Mouse (Mus musculus): Measurements from ENCODE around the gene Ppm1l. TPM values are rescaled to one million over a fixed set of nuclear protein-coding genes. Genes with fewer than 3 reads are reported as not detected.
"Not testable (repeated sequence)": the region's sequence is repeated elsewhere in the genome, so short reads cannot be mapped to it uniquely, and the experiment has no call there.

Ppm1l gene
- total RNA-seq, 2 experiments from 2014 or later: 83.4 to 87.6 TPM

DNA sequence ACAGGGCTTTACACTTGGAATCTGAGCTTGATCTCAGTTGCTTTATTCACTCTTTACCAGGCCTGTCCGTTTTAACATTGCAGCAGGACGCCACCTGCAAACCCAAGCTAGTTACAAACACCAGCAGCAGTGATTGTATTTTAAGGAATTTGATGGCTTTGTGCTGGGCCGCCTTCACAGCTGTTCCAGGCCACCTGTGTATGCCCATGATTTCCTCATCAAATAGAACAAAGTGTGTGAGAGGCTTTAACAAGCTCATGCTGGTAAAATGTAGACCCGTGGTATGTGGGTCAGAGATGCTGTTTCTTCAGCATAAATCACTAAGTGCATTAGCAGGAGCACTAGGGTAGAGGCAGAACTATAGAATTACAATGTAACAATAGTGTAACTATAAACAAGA lies 106.7 kb downstream of the Ppm1l start:
- no peak for TF ChIP-seq CTCF (IDR thresholded peaks at IDR 0.05)
- intact Hi-C loops (cut with DNase I): no loop called here
- no peak overlapping the region for H3K4me3 ChIP-seq

DNA sequence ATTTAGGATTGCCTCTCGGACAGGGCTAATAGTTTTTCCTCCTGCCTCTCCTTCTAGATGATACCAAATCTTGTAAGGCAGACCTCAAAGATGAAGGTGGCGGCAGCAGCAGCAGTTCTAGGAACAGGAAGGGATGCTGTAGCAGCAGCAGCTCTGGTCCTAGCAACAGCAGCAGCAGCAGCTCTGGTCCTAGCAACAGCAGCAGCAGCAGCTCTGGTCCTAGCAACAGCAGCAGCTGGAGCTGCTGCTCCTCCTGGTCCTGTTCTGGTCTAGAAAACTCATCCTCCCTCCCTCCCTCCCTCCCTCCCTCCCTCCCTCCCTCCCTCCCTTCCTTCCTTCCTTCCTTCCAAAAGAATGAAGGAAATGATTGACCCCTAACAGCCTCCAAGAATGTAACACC lies 108.1 kb downstream of the Ppm1l start:
- H3K27ac ChIP-seq; intact Hi-C loops (cut with DNase I); H3K4me3 ChIP-seq; DNase-seq (ENCODE audit: extremely low spot score in 1 of 2, low spot score in 2 of 2): not testable (repeated sequence)

More for the DNA sequence above, 106.7 kb downstream of the Ppm1l start:
- H3K27ac ChIP-seq: no peak overlapping the region
- DNase-seq (ENCODE audit: extremely low spot score in 1 of 2, low spot score in 2 of 2): no peak

DNA sequence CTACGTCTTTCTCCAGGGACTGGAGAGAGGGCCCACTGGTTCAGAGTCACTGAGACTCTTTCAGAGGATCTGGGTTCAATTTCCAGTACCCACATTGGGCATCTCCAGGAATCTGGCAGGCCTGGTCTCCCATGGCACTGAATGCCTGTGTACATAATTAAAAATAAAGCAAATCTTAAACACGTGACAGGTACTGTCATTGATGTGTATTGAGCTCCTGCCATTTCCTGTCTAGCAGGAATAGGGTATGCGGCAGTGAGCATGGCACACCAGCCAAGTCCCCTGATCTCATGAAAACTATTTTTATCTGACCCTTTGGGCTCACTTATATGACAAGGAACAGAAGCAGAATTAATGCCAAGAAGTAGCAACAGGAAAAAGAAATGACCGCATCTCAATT lies 110.6 kb downstream of the Ppm1l start:
- no peak overlapping the region for H3K27ac ChIP-seq
- H3K4me3 ChIP-seq: no peak overlapping the region
- intact Hi-C loops (cut with DNase I): no loop called here
- DNase-seq (ENCODE audit: extremely low spot score in 1 of 2, low spot score in 2 of 2): no peak
- TF ChIP-seq CTCF (IDR thresholded peaks at IDR 0.05): no peak

DNA sequence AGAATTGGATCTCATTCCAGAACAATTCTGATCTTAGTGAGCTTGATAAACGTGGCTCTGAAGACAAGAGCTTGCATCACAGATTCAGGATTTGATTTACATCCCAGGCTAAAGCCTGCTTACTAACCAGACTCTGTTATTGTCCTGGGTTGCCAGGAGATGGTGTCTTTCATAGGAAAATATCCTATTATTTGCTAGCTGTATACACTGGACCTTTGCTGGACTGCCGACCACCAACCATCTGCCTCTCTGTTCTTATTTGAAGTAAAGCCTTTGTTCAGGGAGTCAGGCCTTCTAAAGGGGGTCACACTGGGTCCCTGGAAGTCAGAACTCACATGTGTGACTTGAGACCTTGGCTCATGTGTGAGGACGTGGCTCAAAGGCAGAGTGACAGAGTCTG lies 111.6 kb downstream of the Ppm1l start:
- no peak for TF ChIP-seq CTCF (IDR thresholded peaks at IDR 0.05)
- intact Hi-C loops (cut with DNase I): no loop called here
- DNase-seq (ENCODE audit: extremely low spot score in 1 of 2, low spot score in 2 of 2): no peak
- Histone ChIP-seq H3K27ac (no peak overlapping the region), H3K4me3 (no peak overlapping the region)

DNA sequence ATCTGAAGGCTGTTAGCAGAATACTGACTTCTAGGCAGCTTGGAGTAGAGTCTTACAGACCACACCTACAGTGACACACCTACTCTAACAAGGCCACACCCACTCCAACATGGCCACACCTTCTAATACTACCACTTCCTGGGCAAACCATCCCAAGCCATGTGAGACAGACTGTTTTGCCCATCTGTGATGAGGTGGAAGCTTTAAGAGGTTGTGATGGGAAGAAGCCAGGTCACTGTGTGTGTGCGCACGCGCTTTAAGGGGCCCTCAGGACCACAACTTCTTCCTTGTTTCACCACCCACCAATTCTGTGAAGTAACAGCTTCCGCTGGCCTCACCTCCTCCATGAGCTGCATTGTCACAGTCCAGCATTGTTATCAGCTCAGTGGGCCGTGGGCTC lies 112.7 kb downstream of the Ppm1l start:
- TF ChIP-seq CTCF (IDR thresholded peaks at IDR 0.05): no peak
- intact Hi-C loops (cut with DNase I): no loop called here

DNA sequence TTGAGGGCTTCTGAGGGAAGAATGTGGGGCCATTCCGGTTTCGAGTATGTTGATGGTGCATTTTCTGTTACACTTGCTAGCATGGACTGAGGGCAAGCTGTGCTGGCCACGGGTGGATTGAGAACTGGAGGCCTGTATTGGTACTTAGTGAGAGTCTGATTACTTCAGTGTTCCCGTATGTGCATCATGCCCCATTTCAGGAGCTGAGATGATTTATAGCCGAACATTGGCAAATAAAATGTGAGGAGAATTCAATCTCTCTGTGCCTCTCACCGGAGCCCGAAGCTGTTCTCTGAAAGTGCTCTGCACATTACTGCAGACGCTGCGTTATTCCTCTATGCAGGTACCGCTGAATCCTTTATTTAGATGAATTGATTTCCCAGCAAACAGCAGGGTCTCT lies 116.9 kb downstream of the Ppm1l start:
- no peak for DNase-seq (ENCODE audit: extremely low spot score in 1 of 2, low spot score in 2 of 2)
- Histone ChIP-seq H3K4me3 (no peak overlapping the region), H3K27ac (no peak overlapping the region)
- TF ChIP-seq CTCF (IDR thresholded peaks at IDR 0.05): no peak
- intact Hi-C loops (cut with DNase I): no loop called here

More for the DNA sequence above, 112.7 kb downstream of the Ppm1l start:
- no peak overlapping the region for H3K27ac ChIP-seq
- H3K4me3 ChIP-seq: no peak overlapping the region
- no peak for DNase-seq (ENCODE audit: extremely low spot score in 1 of 2, low spot score in 2 of 2)

DNA sequence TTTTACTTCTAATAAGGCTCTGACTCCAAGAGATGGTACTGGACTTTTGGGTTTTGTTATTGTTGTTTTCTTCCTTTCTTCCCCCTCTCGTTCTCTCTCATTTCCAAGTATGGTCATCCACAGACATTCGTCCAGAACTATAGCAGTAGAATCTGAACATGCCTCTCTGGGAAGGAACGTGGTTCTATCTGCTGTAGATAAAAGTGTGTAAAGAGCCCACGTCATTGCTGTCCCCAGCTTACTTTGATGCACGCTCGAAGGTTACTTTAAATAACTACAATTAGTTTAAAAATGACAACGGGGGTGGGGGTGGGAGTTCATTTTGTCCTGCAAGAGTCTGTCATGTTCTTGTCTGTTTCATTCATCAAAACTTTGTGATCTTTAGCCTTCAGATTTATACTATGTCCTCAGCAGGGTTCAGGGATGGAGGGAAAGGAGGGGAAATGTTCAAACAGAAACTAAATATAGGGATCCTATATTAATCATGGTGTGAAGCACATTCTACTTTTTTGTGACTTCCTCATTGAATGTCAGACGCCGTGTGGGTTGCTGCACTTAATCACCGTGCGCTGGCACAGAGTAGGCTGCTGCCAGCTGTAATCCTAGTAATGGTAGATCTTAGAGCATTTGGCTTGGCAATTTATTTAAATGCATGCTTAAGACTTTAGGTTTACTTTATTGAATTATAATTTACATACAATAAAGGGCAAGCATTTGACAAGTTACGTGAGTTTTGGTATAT lies 122.3 kb downstream of the Ppm1l start:
- H3K27ac ChIP-seq: no peak overlapping the region
- peak; percentile 39 to 46 for DNase-seq (ENCODE audit: extremely low spot score in 1 of 2, low spot score in 2 of 2)
- intact Hi-C loops (cut with DNase I): no loop called here
- H3K4me3 ChIP-seq: no peak overlapping the region
- no peak for TF ChIP-seq CTCF (IDR thresholded peaks at IDR 0.05)

DNA sequence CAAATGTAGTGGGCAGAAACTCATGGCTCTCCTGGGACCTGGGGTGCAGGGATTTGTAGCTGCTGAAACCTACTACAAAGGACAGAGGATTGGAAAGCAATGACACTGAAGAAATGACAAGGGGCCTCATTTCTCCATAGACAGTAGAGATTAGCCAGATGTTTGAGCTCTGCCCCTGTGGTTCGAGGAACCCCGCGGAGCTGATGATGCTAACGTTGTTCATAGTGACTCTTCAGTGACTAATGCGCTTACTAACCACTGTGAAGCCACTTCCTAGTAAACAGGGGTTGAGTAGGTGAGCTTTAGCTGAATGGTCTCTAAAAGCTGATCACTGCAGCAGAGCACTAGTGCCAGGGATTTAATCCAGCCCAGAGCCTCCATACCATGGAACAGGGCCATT lies 124.1 kb downstream of the Ppm1l start:
- Histone ChIP-seq H3K27ac (no peak overlapping the region), H3K4me3 (no peak overlapping the region)
- no peak for DNase-seq (ENCODE audit: extremely low spot score in 1 of 2, low spot score in 2 of 2)
- intact Hi-C loops (cut with DNase I): no loop called here
- TF ChIP-seq CTCF (IDR thresholded peaks at IDR 0.05): no peak

DNA sequence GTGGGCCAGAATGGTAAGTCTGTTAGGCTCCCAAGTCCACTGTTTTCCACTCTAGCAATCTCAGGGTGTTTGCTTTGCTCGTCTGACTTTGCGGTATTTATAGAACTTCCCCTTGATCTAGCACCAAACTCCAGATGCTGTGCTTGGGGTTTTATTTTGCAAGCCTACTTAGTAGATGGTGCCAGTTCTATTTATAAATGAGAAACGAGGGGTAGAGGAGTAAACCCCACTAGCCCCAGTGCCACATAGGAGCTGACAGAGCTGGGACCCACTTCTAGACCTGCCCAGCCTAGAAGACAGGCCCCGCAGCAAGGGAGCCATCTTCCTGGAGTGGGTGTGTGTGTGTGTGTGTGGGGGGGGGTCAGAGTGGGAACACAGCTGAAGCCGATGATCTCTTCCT lies 130.3 kb downstream of the Ppm1l start:
- no peak for TF ChIP-seq CTCF (IDR thresholded peaks at IDR 0.05)
- DNase-seq (ENCODE audit: extremely low spot score in 1 of 2, low spot score in 2 of 2): no peak
- Histone ChIP-seq H3K4me3 (no peak overlapping the region), H3K27ac (peak overlapping the region; percentile 9; the same call in 1 of the 2 replicates)
- intact Hi-C loops (cut with DNase I): no loop called here

DNA sequence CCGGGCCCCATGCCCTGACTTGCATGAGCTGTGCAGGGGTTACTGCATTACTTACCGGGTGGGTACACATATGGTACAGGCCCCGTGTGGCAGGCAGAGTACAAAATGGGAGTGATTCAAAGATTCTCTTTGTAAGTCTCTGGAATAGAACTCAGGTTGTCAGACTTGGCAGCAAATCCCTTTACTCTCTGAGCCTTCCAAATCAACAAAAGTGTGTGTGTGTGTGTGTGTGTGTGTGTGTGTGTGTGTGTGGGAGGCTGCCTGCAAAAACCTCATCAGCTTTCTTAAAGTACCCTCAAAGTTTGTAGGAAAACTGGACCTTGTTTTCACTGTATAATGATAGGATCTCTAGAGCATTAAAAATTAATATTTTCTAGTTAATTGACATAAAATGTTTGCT lies 132.4 kb downstream of the Ppm1l start:
- Histone ChIP-seq H3K4me3 (no peak overlapping the region), H3K27ac (no peak overlapping the region)
- no peak for TF ChIP-seq CTCF (IDR thresholded peaks at IDR 0.05)
- DNase-seq (ENCODE audit: extremely low spot score in 1 of 2, low spot score in 2 of 2): no peak
- intact Hi-C loops (cut with DNase I): no loop called here

DNA sequence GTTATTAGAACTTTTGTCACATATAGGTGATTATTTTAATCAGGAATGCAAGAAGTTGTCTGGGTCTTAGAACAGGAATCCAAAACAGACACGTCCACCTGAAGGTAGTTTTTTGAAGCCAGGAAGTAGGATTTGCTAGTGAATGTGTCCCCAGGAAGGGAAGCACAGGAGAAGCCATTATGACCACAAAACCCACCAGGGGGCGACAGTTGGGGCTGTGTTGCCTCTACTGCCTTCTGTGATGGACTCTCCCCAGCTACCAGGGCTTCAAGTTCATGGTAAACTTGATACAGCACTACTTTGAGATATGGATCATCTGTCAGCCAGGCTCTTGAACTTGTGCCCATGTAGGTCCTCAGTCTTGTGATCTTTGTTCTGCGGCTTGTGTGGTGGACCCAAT lies 137.7 kb downstream of the Ppm1l start:
- no peak; the same call in 1 of the 2 replicates for TF ChIP-seq CTCF (IDR thresholded peaks at IDR 0.05)
- no peak overlapping the region for H3K4me3 ChIP-seq
- intact Hi-C loops (cut with DNase I): no loop called here
- DNase-seq (ENCODE audit: extremely low spot score in 1 of 2, low spot score in 2 of 2): no peak
- H3K27ac ChIP-seq: no peak overlapping the region

DNA sequence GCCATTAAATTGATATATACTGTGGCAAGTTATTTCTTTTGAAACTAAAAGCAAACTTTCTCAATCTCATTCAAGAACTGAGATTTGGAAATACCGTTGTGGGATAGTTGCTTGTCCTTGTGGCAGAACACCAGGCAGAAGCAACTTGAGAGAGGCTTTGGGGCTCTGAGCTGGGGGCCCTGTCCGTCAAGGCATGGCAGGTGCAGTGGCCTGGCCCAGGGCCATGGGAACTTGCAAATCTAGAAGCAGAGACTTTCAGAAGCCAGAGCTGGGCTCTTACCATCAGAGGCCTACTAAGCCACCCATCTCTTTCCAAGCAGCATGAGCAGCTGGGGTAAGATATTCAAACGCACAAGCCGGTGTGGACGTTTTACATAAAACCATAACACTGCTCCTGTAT lies 139.4 kb downstream of the Ppm1l start:
- no peak for DNase-seq (ENCODE audit: extremely low spot score in 1 of 2, low spot score in 2 of 2)
- no peak overlapping the region for H3K4me3 ChIP-seq
- no peak for TF ChIP-seq CTCF (IDR thresholded peaks at IDR 0.05)
- intact Hi-C loops (cut with DNase I): no loop called here
- H3K27ac ChIP-seq: no peak overlapping the region

DNA sequence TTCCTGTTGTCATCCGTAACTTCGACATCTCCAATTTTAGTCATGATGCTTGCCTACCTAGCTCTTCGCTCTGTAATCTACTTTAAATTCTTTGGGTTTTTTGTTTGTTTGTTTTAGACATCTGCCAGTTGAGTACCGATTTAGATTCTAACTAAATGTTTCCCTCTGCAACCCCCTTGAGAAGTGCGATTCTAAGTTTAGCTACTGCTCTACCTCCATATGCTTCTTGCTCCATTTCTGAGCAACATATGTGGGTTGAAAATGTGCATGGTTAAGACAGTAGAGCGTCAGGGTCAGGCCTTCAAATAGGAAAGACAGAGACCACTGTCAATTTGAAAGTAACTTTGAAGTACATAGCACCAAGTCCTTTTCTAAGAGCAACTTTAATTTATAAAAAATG lies 142.1 kb downstream of the Ppm1l start:
- no peak for TF ChIP-seq CTCF (IDR thresholded peaks at IDR 0.05)
- no peak for DNase-seq (ENCODE audit: extremely low spot score in 1 of 2, low spot score in 2 of 2)
- peak overlapping the region; percentile 19; the same call in 1 of the 2 replicates for H3K27ac ChIP-seq
- no peak overlapping the region for H3K4me3 ChIP-seq
- intact Hi-C loops (cut with DNase I): no loop called here
